Mouse (Mus musculus): ENCODE data around the gene Lrrc23. TPM values are rescaled to one million over a fixed set of nuclear protein-coding genes. Genes with fewer than 3 reads are reported as not detected.

Gene Lrrc23
- polyA plus RNA-seq, 1 experiment = 0.41 TPM

- Histone ChIP-seq H3K4me1 (ENCODE audit: control insufficient read depth, insufficient read depth, insufficient read length, low read length) (no peaks in the 10 kb centered on the region), H3K27ac (ENCODE audit: insufficient read depth, low read depth, low read length) (no peak overlapping the region), H3K4me3 (ENCODE audit: low read depth, low read length) (no peak overlapping the region), H3K36me3 (ENCODE audit: control insufficient read depth, insufficient read depth, low read length) (no peaks in the 10 kb centered on the region), H3K27me3 (ENCODE audit: control insufficient read depth, insufficient read depth, low read length) (no peaks in the 10 kb centered on the region)
- TF ChIP-seq CTCF (IDR thresholded peaks at IDR 0.05; ENCODE audit: extremely low read depth, insufficient read length, insufficient replicate concordance, low read depth, low read length) (no peak), POLR2A (IDR thresholded peaks at IDR 0.05; ENCODE audit: low read depth, low read length) (no peak)
- 38% methylated on average over 2 of the region's 2 CpGs for WGBS
Observed at GRCm38 (mm10) chr6:124796200-124796599, 16.7 kb upstream of the Lrrc23 start.

DNA sequence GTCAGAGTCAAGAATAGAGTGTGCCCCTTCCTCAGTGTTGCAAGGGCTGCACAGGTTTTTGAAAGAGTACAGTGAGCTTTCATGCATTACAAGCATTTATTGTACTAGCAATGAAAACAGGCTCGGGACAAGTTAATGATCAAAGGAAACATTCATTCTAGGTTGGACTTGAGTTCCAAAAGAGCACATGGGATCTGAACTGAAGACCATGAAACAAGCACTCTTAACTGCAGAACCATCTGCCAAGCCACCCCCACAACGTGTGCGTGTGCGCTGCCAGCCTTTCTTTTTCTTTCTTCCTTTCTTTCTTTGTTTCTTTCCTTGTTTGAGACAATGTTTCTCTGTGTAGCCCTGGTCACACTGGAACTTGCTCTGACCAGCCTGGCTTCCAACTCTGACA is 16.3 kb upstream of the Lrrc23 start:
- no peaks in the 10 kb centered on the region for H3K4me1 ChIP-seq (ENCODE audit: control insufficient read depth, insufficient read depth, insufficient read length, low read length)
- 33% methylated on average over 4 of the region's 4 CpGs for WGBS
- H3K27ac ChIP-seq (ENCODE audit: insufficient read depth, low read depth, low read length) = no peak overlapping the region
- TF ChIP-seq POLR2A (IDR thresholded peaks at IDR 0.05; ENCODE audit: low read depth, low read length) = no peak
- no peak for TF ChIP-seq CTCF (IDR thresholded peaks at IDR 0.05; ENCODE audit: extremely low read depth, insufficient read length, insufficient replicate concordance, low read depth, low read length)
- H3K36me3 ChIP-seq (ENCODE audit: control insufficient read depth, insufficient read depth, low read length) = no peaks in the 10 kb centered on the region
- H3K27me3 ChIP-seq (ENCODE audit: control insufficient read depth, insufficient read depth, low read length) = no peaks in the 10 kb centered on the region
- no peak overlapping the region for H3K4me3 ChIP-seq (ENCODE audit: low read depth, low read length)

- no peak overlapping the region for H3K4me3 ChIP-seq (ENCODE audit: low read depth, low read length)
- H3K27me3 ChIP-seq (ENCODE audit: control insufficient read depth, insufficient read depth, low read length) = no peaks in the 10 kb centered on the region
- H3K27ac ChIP-seq (ENCODE audit: insufficient read depth, low read depth, low read length) = no peak overlapping the region
- no peaks in the 10 kb centered on the region for H3K36me3 ChIP-seq (ENCODE audit: control insufficient read depth, insufficient read depth, low read length)
- TF ChIP-seq CTCF (IDR thresholded peaks at IDR 0.05; ENCODE audit: extremely low read depth, insufficient read length, insufficient replicate concordance, low read depth, low read length) (no peak), POLR2A (IDR thresholded peaks at IDR 0.05; ENCODE audit: low read depth, low read length) (no peak)
- WGBS = 85% methylated on average over 3 of the region's 3 CpGs
- no peaks in the 10 kb centered on the region for H3K4me1 ChIP-seq (ENCODE audit: control insufficient read depth, insufficient read depth, insufficient read length, low read length)
Observed at GRCm38 (mm10) chr6:124791911-124792310, 12.4 kb upstream of the Lrrc23 start.

DNA sequence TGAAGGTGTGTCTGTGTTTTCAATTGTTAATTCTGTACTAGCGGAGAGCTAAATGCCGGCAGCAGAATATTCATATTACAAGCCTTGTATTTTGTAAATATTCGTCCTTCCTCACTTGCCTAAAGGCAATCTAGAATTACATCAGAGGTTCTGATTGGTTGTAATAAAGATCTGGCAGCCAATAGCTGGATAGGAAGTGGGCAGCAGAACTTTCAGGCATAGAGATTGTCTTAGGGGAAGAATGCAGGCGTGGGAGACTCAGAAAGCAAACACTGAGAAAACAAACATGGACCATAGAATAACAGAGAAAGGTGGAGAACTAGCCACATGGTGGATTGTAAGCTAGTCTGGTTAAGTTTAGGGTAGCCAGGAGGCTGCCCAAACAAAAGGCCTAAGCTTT is 10.6 kb upstream of the Lrrc23 start:
- H3K27me3 ChIP-seq (ENCODE audit: control insufficient read depth, insufficient read depth, low read length) = no peaks in the 10 kb centered on the region
- no peaks in the 10 kb centered on the region for H3K4me1 ChIP-seq (ENCODE audit: control insufficient read depth, insufficient read depth, insufficient read length, low read length)
- H3K36me3 ChIP-seq (ENCODE audit: control insufficient read depth, insufficient read depth, low read length) = no peaks in the 10 kb centered on the region
- H3K4me3 ChIP-seq (ENCODE audit: low read depth, low read length) = no peak overlapping the region
- TF ChIP-seq POLR2A (IDR thresholded peaks at IDR 0.05; ENCODE audit: low read depth, low read length) = no peak
- no peak for TF ChIP-seq CTCF (IDR thresholded peaks at IDR 0.05; ENCODE audit: extremely low read depth, insufficient read length, insufficient replicate concordance, low read depth, low read length)
- 64% methylated on average over 4 of the region's 4 CpGs for WGBS
- H3K27ac ChIP-seq (ENCODE audit: insufficient read depth, low read depth, low read length) = no peak overlapping the region

DNA sequence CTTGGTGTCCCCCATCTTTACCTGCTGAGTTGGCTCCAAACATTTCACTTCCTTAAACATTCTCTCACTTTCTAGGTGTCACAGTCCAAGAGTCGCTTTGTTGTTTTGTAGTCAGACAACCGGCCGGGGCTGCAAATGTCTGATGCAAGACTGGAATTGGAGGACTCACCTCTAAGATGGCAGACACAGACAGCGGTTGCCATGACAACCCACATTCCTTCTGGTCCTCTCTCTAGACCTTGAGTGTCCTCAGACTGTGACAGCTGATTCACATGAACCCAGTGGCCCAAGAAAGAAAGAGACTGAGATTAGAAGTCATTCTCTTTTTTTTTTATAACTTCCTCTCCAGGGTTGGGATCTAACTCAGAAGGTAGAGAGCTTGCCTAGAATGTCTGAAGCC is 10.0 kb upstream of the Lrrc23 start:
- WGBS = 77% methylated on average over 4 of the region's 4 CpGs
- no peak for TF ChIP-seq POLR2A (IDR thresholded peaks at IDR 0.05; ENCODE audit: low read depth, low read length)
- TF ChIP-seq CTCF (IDR thresholded peaks at IDR 0.05; ENCODE audit: extremely low read depth, insufficient read length, insufficient replicate concordance, low read depth, low read length) = no peak
- H3K4me3 ChIP-seq (ENCODE audit: low read depth, low read length) = no peak overlapping the region
- H3K27ac ChIP-seq (ENCODE audit: insufficient read depth, low read depth, low read length) = no peak overlapping the region
- no peaks in the 10 kb centered on the region for H3K27me3 ChIP-seq (ENCODE audit: control insufficient read depth, insufficient read depth, low read length)
- H3K36me3 ChIP-seq (ENCODE audit: control insufficient read depth, insufficient read depth, low read length) = no peaks in the 10 kb centered on the region
- H3K4me1 ChIP-seq (ENCODE audit: control insufficient read depth, insufficient read depth, insufficient read length, low read length) = no peaks in the 10 kb centered on the region

GRCm38 (mm10) chr6:124787722-124788121 is 8.2 kb upstream of the Lrrc23 start:
- no peaks in the 10 kb centered on the region for H3K27me3 ChIP-seq (ENCODE audit: control insufficient read depth, insufficient read depth, low read length)
- no peaks in the 10 kb centered on the region for H3K36me3 ChIP-seq (ENCODE audit: control insufficient read depth, insufficient read depth, low read length)
- no peak overlapping the region for H3K4me3 ChIP-seq (ENCODE audit: low read depth, low read length)
- WGBS = 81% methylated on average over 10 of the region's 10 CpGs
- no peak overlapping the region for H3K27ac ChIP-seq (ENCODE audit: insufficient read depth, low read depth, low read length)
- no peak for TF ChIP-seq POLR2A (IDR thresholded peaks at IDR 0.05; ENCODE audit: low read depth, low read length)
- TF ChIP-seq CTCF (IDR thresholded peaks at IDR 0.05; ENCODE audit: extremely low read depth, insufficient read length, insufficient replicate concordance, low read depth, low read length) = no peak
- peaks cover under 1% of the 10 kb centered on the region; the same call in 1 of the 2 replicates for H3K4me1 ChIP-seq (ENCODE audit: control insufficient read depth, insufficient read depth, insufficient read length, low read length)

DNA sequence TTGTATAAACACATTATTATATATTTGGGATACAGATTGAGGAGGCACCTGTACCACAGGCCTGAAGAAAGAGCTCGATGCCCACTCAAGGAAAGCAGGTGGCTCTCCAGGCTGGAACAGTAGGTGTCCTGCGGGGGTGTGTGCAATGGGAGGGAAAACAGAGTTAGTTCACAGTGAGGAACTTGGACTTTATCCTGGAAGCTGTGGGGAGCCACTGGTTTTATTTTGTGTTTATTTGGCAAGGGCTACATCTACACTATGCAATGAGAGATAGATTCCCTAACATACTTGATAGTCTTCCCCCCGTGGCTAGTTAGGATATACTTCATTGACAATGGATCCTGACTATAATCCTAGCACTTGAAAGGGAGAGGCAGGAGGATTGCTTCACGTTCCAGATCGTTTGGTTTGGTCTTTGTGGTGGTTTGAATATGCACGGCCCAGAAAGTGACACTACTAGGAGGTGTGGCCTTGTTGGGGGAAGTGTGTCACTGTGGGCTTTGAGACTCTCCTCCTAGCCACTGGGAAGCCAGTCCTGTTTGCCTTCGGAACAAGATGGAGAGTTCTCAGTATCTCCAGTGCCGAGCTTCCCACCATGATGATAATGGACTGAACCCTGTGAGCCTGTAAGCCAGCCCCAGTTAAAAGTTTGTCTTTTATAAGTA is 7.4 kb upstream of the Lrrc23 start:
- H3K27ac ChIP-seq (ENCODE audit: insufficient read depth, low read depth, low read length) = no peak overlapping the region
- TF ChIP-seq CTCF (IDR thresholded peaks at IDR 0.05; ENCODE audit: extremely low read depth, insufficient read length, insufficient replicate concordance, low read depth, low read length) (no peak), POLR2A (IDR thresholded peaks at IDR 0.05; ENCODE audit: low read depth, low read length) (no peak)
- H3K4me1 ChIP-seq (ENCODE audit: control insufficient read depth, insufficient read depth, insufficient read length, low read length) = peaks cover 2% of the 10 kb centered on the region; the same call in 1 of the 2 replicates
- no peaks in the 10 kb centered on the region for H3K36me3 ChIP-seq (ENCODE audit: control insufficient read depth, insufficient read depth, low read length)
- no peaks in the 10 kb centered on the region for H3K27me3 ChIP-seq (ENCODE audit: control insufficient read depth, insufficient read depth, low read length)
- no peak overlapping the region for H3K4me3 ChIP-seq (ENCODE audit: low read depth, low read length)
- WGBS = 29% methylated on average over 8 of the region's 8 CpGs
